Comparison of ENCODE assay signal across 10 mouse cellular contexts in genomic region chr4:136832559-136833232, GRCm38 (mm10). TPM values are rescaled to one million over a fixed set of nuclear protein-coding genes. Genes with fewer than 3 reads are reported as not detected.
DNase-seq lines count a peak whose midpoint lies in the region; ATAC-seq and TF ChIP-seq lines count a peak whose summit lies in the region.
"Had no signal": no experiment of that assay in that cellular context is flagged by ENCODE, and none has a peak within 500 bp of the region (broad histone marks: within the 10 kb centered on the region; RNA-seq: fewer than 3 reads in every experiment).

No protein-coding gene starts in this region.

- H3K9ac ChIP-seq in heart, adult 2 months (ENCODE audit: low read depth, low read length), result no peak overlapping the region
- H3K9ac ChIP-seq in hindbrain, postnatal 0 days (replicated peaks; ENCODE audit: low read length), result no peak overlapping the region; the same call in 1 of the 2 replicates
- H3K9ac ChIP-seq in neural tube, embryonic 14.5 days (replicated peaks; ENCODE audit: low read depth, low read length), result 0 out of 2 replicates have a peak overlapping the region, but pooled peaks have one; percentile 4

- H3K27me3 ChIP-seq in heart, adult 2 months (ENCODE audit: control insufficient read depth, insufficient read depth, low read length), result peaks cover 17% of the 10 kb centered on the region
- H3K27me3 ChIP-seq in hindbrain, postnatal 0 days (ENCODE audit: insufficient read depth, low read length), result no peaks in the 10 kb centered on the region
- H3K27me3 ChIP-seq in neural tube, embryonic 14.5 days (ENCODE audit: control insufficient read depth, insufficient read depth, low read length), result no peaks in the 10 kb centered on the region; the same call in 1 of the 2 replicates

- H3K4me3 ChIP-seq in heart, adult 2 months, result no peak overlapping the region
- H3K4me3 ChIP-seq in hindbrain, postnatal 0 days (ENCODE audit: low read length), result peak overlapping the region; percentile 8; the same call in 1 of the 2 replicates
- no peak overlapping the region; the same call in 1 of the 2 replicates for H3K4me3 ChIP-seq in neural tube, embryonic 14.5 days (ENCODE audit: low read depth, low read length)

- no peak for TF ChIP-seq CTCF in heart, adult 2 months (IDR thresholded peaks at IDR 0.05)
- no peak for TF ChIP-seq CTCF in hindbrain, postnatal 0 days (IDR thresholded peaks at IDR 0.05; ENCODE audit: low read depth)

- no peak overlapping the region for H3K27ac ChIP-seq in heart, adult 2 months
- H3K27ac ChIP-seq in hindbrain, postnatal 0 days, result no peak overlapping the region
- 0 out of 2 replicates have a peak overlapping the region, but pooled peaks have one; percentile 28 for H3K27ac ChIP-seq in neural tube, embryonic 14.5 days (ENCODE audit: low read depth, low read length)

- peak overlapping the region; percentile 91 for H3K4me2 ChIP-seq in hindbrain, postnatal 0 days (ENCODE audit: low read depth, low read length)
- peak overlapping the region; percentile 95 for H3K4me2 ChIP-seq in neural tube, embryonic 14.5 days (ENCODE audit: low read depth, low read length)

- intact Hi-C loops in heart, adult 2 months (cut with DNase I), result no loop called here
- intact Hi-C loops in gastrocnemius, postnatal 36 days (cut with DNase I), result no loop called here

- WGBS in heart, adult 2 months, result 65% methylated on average over 16 of the region's 16 CpGs
- 61% methylated on average over 16 of the region's 16 CpGs for WGBS in hindbrain, postnatal 0 days
- 63% methylated on average over 16 of the region's 16 CpGs for WGBS in neural tube, embryonic 14.5 days

- no peaks in the 10 kb centered on the region for H3K9me3 ChIP-seq in hindbrain, postnatal 0 days (ENCODE audit: low read length)
- H3K9me3 ChIP-seq in neural tube, embryonic 14.5 days (ENCODE audit: control insufficient read depth, low read length), result no peaks in the 10 kb centered on the region

- H3K79me2 ChIP-seq in heart, adult 2 months (replicated peaks; ENCODE audit: control insufficient read depth, insufficient read depth, low read length), result no peaks in the 10 kb centered on the region

- ATAC-seq in hindbrain, postnatal 0 days, result no peak
- no peak for ATAC-seq in neural tube, embryonic 14.5 days (ENCODE audit: low read depth)
- ATAC-seq: lung, postnatal 0 days had no signal

- no peaks in the 10 kb centered on the region for H3K36me3 ChIP-seq in heart, adult 2 months (ENCODE audit: control insufficient read depth, insufficient read depth, low read length)
- no peaks in the 10 kb centered on the region for H3K36me3 ChIP-seq in hindbrain, postnatal 0 days (ENCODE audit: insufficient read depth, low read length)
- no peaks in the 10 kb centered on the region for H3K36me3 ChIP-seq in neural tube, embryonic 14.5 days (ENCODE audit: control insufficient read depth, insufficient read depth, low read length)

- TF ChIP-seq EP300 in heart, adult 2 months (IDR thresholded peaks at IDR 0.05; ENCODE audit: insufficient read depth, low read depth, low read length), result no peak

- no peak for TF ChIP-seq POLR2A in heart, adult 2 months (IDR thresholded peaks at IDR 0.05; ENCODE audit: insufficient read depth, low read depth, low read length)

- peak; percentile 85 for DNase-seq in heart, adult 11 months
- DNase-seq in heart, adult 2 months, result no peak
- peak; percentile 64 for DNase-seq in brain, adult 2 months (ENCODE audit: low read depth, low spot score)
- DNase-seq in hindbrain, postnatal 0 days (ENCODE audit: low spot score), result no peak
- DNase-seq in gastrocnemius, postnatal 36 days, result no peak
- DNase-seq in adipocyte (ENCODE audit: low spot score), result no peak
- no peak for DNase-seq in adrenal gland, adult 2 months
- DNase-seq: heart, postnatal 10 days had no signal

- no peaks in the 10 kb centered on the region for H3K4me1 ChIP-seq in heart, adult 2 months (ENCODE audit: control insufficient read depth, insufficient read depth, low read length)
- H3K4me1 ChIP-seq in hindbrain, postnatal 0 days (ENCODE audit: insufficient read depth, low read length), result peaks cover 37% of the 10 kb centered on the region
- H3K4me1 ChIP-seq in neural tube, embryonic 14.5 days (ENCODE audit: control insufficient read depth, insufficient read depth, low read length), result peaks cover 57% of the 10 kb centered on the region

RNA-seq across cellular contexts. Expression of gene Ephb2, which starts 3.1 kb away (rescaled TPM):
- total RNA-seq in heart, adult 2 months (2021), result under 1 TPM; 0.73 to 0.77 TPM
- polyA plus RNA-seq in heart, adult 2 months (2012; rRNA removed), result 0.96 and 1.2 TPM in 2 replicates
- total RNA-seq in hindbrain, postnatal 0 days (2014; rRNA removed), result 136 and 150 TPM in 2 replicates
- 12.6 and 13.0 TPM in 2 replicates for polyA plus RNA-seq in hindbrain, postnatal 0 days (2015; fragmentation: Nextera tagmentation; extraction: Ambion mirVana)
- polyA plus RNA-seq in neural tube, embryonic 14.5 days (2014; fragmentation: Nextera tagmentation; extraction: Ambion mirVana), result 19.6 and 24.7 TPM in 2 replicates
- under 1 TPM; 0.87 to 0.94 TPM for total RNA-seq in gastrocnemius, postnatal 36 days (2021)
- 10 to 100 TPM; 18.1 to 26.2 TPM for total RNA-seq in adrenal gland, adult 2 months (2021)
- polyA plus RNA-seq in adrenal gland, adult 2 months (2012; rRNA removed), result 83.5 and 101 TPM in 2 replicates

RNA-seq across cellular contexts. Expression of gene C1qb, which starts 53.3 kb away (rescaled TPM):
- 10 to 100 TPM; 52.8 to 54.8 TPM for total RNA-seq in heart, adult 2 months (2021)
- 70.8 and 74.0 TPM in 2 replicates for polyA plus RNA-seq in heart, adult 2 months (2012; rRNA removed)
- 65.5 and 72.0 TPM in 2 replicates for total RNA-seq in hindbrain, postnatal 0 days (2014; rRNA removed)
- polyA plus RNA-seq in hindbrain, postnatal 0 days (2015; fragmentation: Nextera tagmentation; extraction: Ambion mirVana), result 75.8 and 79.7 TPM in 2 replicates
- polyA plus RNA-seq in neural tube, embryonic 14.5 days (2014; fragmentation: Nextera tagmentation; extraction: Ambion mirVana), result 28.2 and 49.7 TPM in 2 replicates
- 10 to 100 TPM in 1 of 2 experiments, 1 to 10 TPM in 1; 9.9 to 13.7 TPM for total RNA-seq in gastrocnemius, postnatal 36 days (2021)
- 10 to 100 TPM; 62.5 to 82.8 TPM for total RNA-seq in adrenal gland, adult 2 months (2021)
- 95.5 and 110 TPM in 2 replicates for polyA plus RNA-seq in adrenal gland, adult 2 months (2012; rRNA removed)

Comparison
In these comparisons a context has a peak if more than half of its experiments do, and no peak if none do; other contexts are left out.
1. DNase-seq: peak in heart, adult 11 months (single experiment) and brain, adult 2 months (single experiment); none in heart, adult 2 months (0 of 2), hindbrain, postnatal 0 days (single experiment), gastrocnemius, postnatal 36 days (0 of 2), adipocyte (single experiment) and adrenal gland, adult 2 months (single experiment).
2. RNA of gene Ephb2, which starts 3.1 kb away (total RNA-seq): 136 to 150 TPM in hindbrain, postnatal 0 days and 18.1 to 26.2 TPM in adrenal gland, adult 2 months; 0.87 to 0.94 TPM in gastrocnemius, postnatal 36 days and 0.73 to 0.77 TPM in heart, adult 2 months; every median in the first group is over 4 times any median in the second.